Mouse (Mus musculus): ENCODE data around the gene Scfd2. TPM values are rescaled to one million over a fixed set of nuclear protein-coding genes. Genes with fewer than 3 reads are reported as not detected.
A peak's percentile ranks its signal among the peaks of the same experiment; 100 is the strongest.

Gene Scfd2
- total RNA-seq, 2 experiments from 2014 or later, result 25.7 to 26.6 TPM

GRCm38 (mm10) chr5:74265601-74266475 lies 265.7 kb downstream of the Scfd2 start:
- no peak for DNase-seq (ENCODE audit: extremely low spot score in 1 of 2, low spot score in 2 of 2)
- intact Hi-C loops (cut with DNase I), result no loop called here

- intact Hi-C loops (cut with DNase I), result no loop called here
- DNase-seq (ENCODE audit: extremely low spot score in 1 of 2, low spot score in 2 of 2), result no peak
Observed at GRCm38 (mm10) chr5:74265151-74265550, 266.4 kb downstream of the Scfd2 start.

- no peak for DNase-seq (ENCODE audit: extremely low spot score in 1 of 2, low spot score in 2 of 2)
- intact Hi-C loops (cut with DNase I), result no loop called here
Observed at GRCm38 (mm10) chr5:74264541-74264940, 267.0 kb downstream of the Scfd2 start.

GRCm38 (mm10) chr5:74261016-74261415 lies 270.5 kb downstream of the Scfd2 start:
- DNase-seq (ENCODE audit: extremely low spot score in 1 of 2, low spot score in 2 of 2), result no peak
- intact Hi-C loops (cut with DNase I), result no loop called here

- intact Hi-C loops (cut with DNase I), result no loop called here
- peak in 1 of 2 experiments; percentile 50 for DNase-seq (ENCODE audit: extremely low spot score in 1 of 2, low spot score in 2 of 2)
Observed at GRCm38 (mm10) chr5:74260378-74260809, 271.2 kb downstream of the Scfd2 start.

- DNase-seq (ENCODE audit: extremely low spot score in 1 of 2, low spot score in 2 of 2), result no peak
- intact Hi-C loops (cut with DNase I), result no loop called here
Observed at GRCm38 (mm10) chr5:74256705-74257104, 274.9 kb downstream of the Scfd2 start.

- intact Hi-C loops (cut with DNase I), result loop anchor here (5.0 kb wide), 1 partner anchor 58 kb away; the partner anchor contains the start of gene Rasl11b
- DNase-seq (ENCODE audit: extremely low spot score in 1 of 2, low spot score in 2 of 2), result no peak
Observed at GRCm38 (mm10) chr5:74254996-74255395, 276.6 kb downstream of the Scfd2 start.

- intact Hi-C loops (cut with DNase I), result loop anchor here (5.0 kb wide), 1 partner anchor 57 kb away; the partner anchor contains the start of gene Rasl11b
- DNase-seq (ENCODE audit: extremely low spot score in 1 of 2, low spot score in 2 of 2), result no peak
Observed at GRCm38 (mm10) chr5:74253724-74254328, 277.7 kb downstream of the Scfd2 start.

GRCm38 (mm10) chr5:74252672-74253286 lies 278.8 kb downstream of the Scfd2 start:
- intact Hi-C loops (cut with DNase I), result loop anchor here (5.0 kb wide), 1 partner anchor 55 kb away; the partner anchor contains the start of gene Rasl11b
- peak in 1 of 2 experiments; percentile 49 for DNase-seq (ENCODE audit: extremely low spot score in 1 of 2, low spot score in 2 of 2)

GRCm38 (mm10) chr5:74250947-74251346 lies 280.6 kb downstream of the Scfd2 start:
- DNase-seq (ENCODE audit: extremely low spot score in 1 of 2, low spot score in 2 of 2), result no peak
- intact Hi-C loops (cut with DNase I), result loop anchor here (5.0 kb wide), 1 partner anchor 54 kb away; the partner anchor contains the start of gene Rasl11b

GRCm38 (mm10) chr5:74250308-74250707 lies 281.3 kb downstream of the Scfd2 start:
- DNase-seq (ENCODE audit: extremely low spot score in 1 of 2, low spot score in 2 of 2), result no peak
- intact Hi-C loops (cut with DNase I), result loop anchor here (5.0 kb wide), 1 partner anchor 53 kb away; the partner anchor contains the start of gene Rasl11b

- intact Hi-C loops (cut with DNase I), result loop anchor here (5.0 kb wide), 1 partner anchor 52 kb away; the partner anchor contains the start of gene Rasl11b
- DNase-seq (ENCODE audit: extremely low spot score in 1 of 2, low spot score in 2 of 2), result no peak
Observed at GRCm38 (mm10) chr5:74249794-74250193, 281.8 kb downstream of the Scfd2 start.

- intact Hi-C loops (cut with DNase I), result no loop called here
- DNase-seq (ENCODE audit: extremely low spot score in 1 of 2, low spot score in 2 of 2), result no peak
Observed at GRCm38 (mm10) chr5:74246971-74247370, 284.6 kb downstream of the Scfd2 start.

- intact Hi-C loops (cut with DNase I), result no loop called here
- DNase-seq (ENCODE audit: extremely low spot score in 1 of 2, low spot score in 2 of 2), result peak in 1 of 2 experiments; percentile 13
Observed at GRCm38 (mm10) chr5:74246453-74246852, 285.1 kb downstream of the Scfd2 start.

- peak in 1 of 2 experiments; percentile 9 for DNase-seq (ENCODE audit: extremely low spot score in 1 of 2, low spot score in 2 of 2)
- intact Hi-C loops (cut with DNase I), result no loop called here
Observed at GRCm38 (mm10) chr5:74245641-74246145, 285.9 kb downstream of the Scfd2 start.

- intact Hi-C loops (cut with DNase I), result no loop called here
- DNase-seq (ENCODE audit: extremely low spot score in 1 of 2, low spot score in 2 of 2), result peak in 1 of 2 experiments; percentile 30
Observed at GRCm38 (mm10) chr5:74244406-74245019, 287.0 kb downstream of the Scfd2 start.

GRCm38 (mm10) chr5:74242654-74243053 lies 288.9 kb downstream of the Scfd2 start:
- intact Hi-C loops (cut with DNase I), result no loop called here
- peak in 1 of 2 experiments; percentile 6 for DNase-seq (ENCODE audit: extremely low spot score in 1 of 2, low spot score in 2 of 2)

GRCm38 (mm10) chr5:74240926-74241680 lies 290.5 kb downstream of the Scfd2 start:
- intact Hi-C loops (cut with DNase I), result no loop called here
- DNase-seq (ENCODE audit: extremely low spot score in 1 of 2, low spot score in 2 of 2), result no peak

Measured in left cerebral cortex, postnatal 10 days (tissue).